Mouse (Mus musculus) hindlimb bud, embryonic 11.5 days (tissue): ENCODE measurements at regions not wholly inside any gene's neighbourhood (a gene's known extent, or its start where the extent isn't known, plus 50 kb on each side); places are given as distances from the start of the nearest gene placed in this dataset.
"Not testable (repeated sequence)": the region's sequence is repeated elsewhere in the genome, so short reads cannot be mapped to it uniquely, and the experiment has no call there.

Experiments used
- DNase-seq: peaks from one replicate; pipeline ENCODE4 v3.0.0-alpha.2; 2012; ENCODE audit warnings: low read depth, low spot score; ENCODE audit errors: extremely low spot score

- DNase-seq = no peak
These were observed 292.8 kb downstream of the Gadd45g start for GRCm38 (mm10) chr13:52139140-52139809.

GRCm38 (mm10) chr13:52140221-52140620 is 293.7 kb downstream of the Gadd45g start:
- DNase-seq = no peak

GRCm38 (mm10) chr13:52144066-52144465 is 297.6 kb downstream of the Gadd45g start:
- DNase-seq = not testable (repeated sequence)

- DNase-seq = no peak
These were observed 299.4 kb downstream of the Gadd45g start for GRCm38 (mm10) chr13:52145926-52146325.

GRCm38 (mm10) chr13:52150281-52150680 is 303.8 kb downstream of the Gadd45g start:
- no peak for DNase-seq

GRCm38 (mm10) chr13:52151777-52152176 is 305.3 kb downstream of the Gadd45g start:
- no peak for DNase-seq

GRCm38 (mm10) chr13:52152221-52152620 is 305.7 kb downstream of the Gadd45g start:
- DNase-seq = no peak

GRCm38 (mm10) chr13:52153030-52153429 is 306.6 kb downstream of the Gadd45g start:
- DNase-seq = no peak

- no peak for DNase-seq
These were observed 307.1 kb downstream of the Gadd45g start for GRCm38 (mm10) chr13:52153576-52153975.

GRCm38 (mm10) chr13:52154111-52154843 is 307.8 kb downstream of the Gadd45g start:
- no peak for DNase-seq

- no peak for DNase-seq
These were observed 308.5 kb downstream of the Gadd45g start for GRCm38 (mm10) chr13:52154844-52155587.

GRCm38 (mm10) chr13:52155588-52156086 is 309.2 kb downstream of the Gadd45g start:
- no peak for DNase-seq

- DNase-seq = no peak
These were observed 316.2 kb downstream of the Gadd45g start for GRCm38 (mm10) chr13:52162676-52163075.

GRCm38 (mm10) chr13:52165531-52165930 is 319.1 kb downstream of the Gadd45g start:
- DNase-seq = no peak

- no peak for DNase-seq
These were observed 321.5 kb downstream of the Gadd45g start for GRCm38 (mm10) chr13:52167968-52168367.

GRCm38 (mm10) chr13:52172706-52173346 is 326.3 kb downstream of the Gadd45g start:
- no peak for DNase-seq

GRCm38 (mm10) chr13:52175665-52176064 is 329.2 kb downstream of the Gadd45g start:
- no peak for DNase-seq

- DNase-seq = no peak
These were observed 333.5 kb downstream of the Gadd45g start for GRCm38 (mm10) chr13:52179977-52180376.

GRCm38 (mm10) chr13:52183635-52184034 is 337.2 kb downstream of the Gadd45g start:
- no peak for DNase-seq

GRCm38 (mm10) chr13:52185574-52185973 is 339.1 kb downstream of the Gadd45g start:
- DNase-seq = no peak
